Mouse (Mus musculus) ES-E14 (cell line): ENCODE results near the gene Rundc3a. TPM values are rescaled to one million over a fixed set of nuclear protein-coding genes. Genes with fewer than 3 reads are reported as not detected.

Experiments
- DNase-seq: peaks from one replicate; pipeline ENCODE4 v3.0.0-alpha.2; 2013; ENCODE audit warnings: low read depth, low spot score
- H3K27ac ChIP-seq: 2 replicates; pipeline ENCODE4 v1.5.1; 2012; ENCODE audit warnings: low read depth, mild to moderate bottlenecking, low read length, moderate library complexity, mixed read lengths; ENCODE audit not compliant: poor library complexity, insufficient read depth, severe bottlenecking
- H3K36me3 ChIP-seq: 2 replicates; pipeline ENCODE4 v1.6.1; 2012; ENCODE audit warnings: mild to moderate bottlenecking, low read length, moderate library complexity, mixed read lengths; ENCODE audit not compliant: control insufficient read depth, poor library complexity, insufficient read depth, severe bottlenecking
- H3K4me1 ChIP-seq, 2 experiments: fragments of 150-350 bp in 1 of 2; sonication (generic) in 1 of 2; 2 replicates each; pipeline ENCODE4 v1.6.1; 2012; ENCODE audit warnings: low read length in 2 of 2, mild to moderate bottlenecking in 1 of 2, mixed read lengths in 1 of 2; ENCODE audit not compliant: control insufficient read depth in 2 of 2, insufficient read depth in 2 of 2, poor library complexity in 1 of 2
- H3K4me3 ChIP-seq, 2 experiments: fragments of 150-350 bp in 1 of 2; sonication (generic) in 1 of 2; 2 replicates each; pipeline ENCODE4 v1.5.1; 2012; ENCODE audit warnings: low read length in 2 of 2, low read depth in 1 of 2, mild to moderate bottlenecking in 1 of 2, mixed read lengths in 1 of 2; ENCODE audit not compliant: insufficient read depth in 1 of 2, poor library complexity in 1 of 2, severe bottlenecking in 1 of 2
- H3K9ac ChIP-seq: 2 replicates; pipeline ENCODE4 v1.6.1; 2012; ENCODE audit warnings: low read depth, mild to moderate bottlenecking, low read length, mixed read lengths; ENCODE audit not compliant: poor library complexity, insufficient read depth, severe bottlenecking
- H3K9me3 ChIP-seq: fragments of 150-350 bp; sonication (generic); 2 replicates; pipeline ENCODE4 v1.6.1; 2012; ENCODE audit warnings: low read depth, mild to moderate bottlenecking, low read length; ENCODE audit not compliant: control insufficient read depth, insufficient read depth
- CHD2 ChIP-seq: IDR thresholded peaks from 2 replicates; pipeline ENCODE4 v1.6.1; 2014; ENCODE audit warnings: mild to moderate bottlenecking, low read depth, low read length, inconsistent platforms
- HCFC1 ChIP-seq: IDR thresholded peaks from 2 replicates; pipeline ENCODE4 v1.6.1; 2012; ENCODE audit warnings: low read length, inconsistent platforms, borderline replicate concordance; ENCODE audit not compliant: insufficient read depth
- MAFK ChIP-seq: IDR thresholded peaks from 2 replicates; pipeline ENCODE4 v1.6.1; 2014; ENCODE audit warnings: mild to moderate bottlenecking, low read depth, low read length, inconsistent platforms; ENCODE audit not compliant: insufficient read depth
- ZC3H11A ChIP-seq: IDR thresholded peaks from 2 replicates; pipeline ENCODE4 v1.6.1; 2012; ENCODE audit warnings: low read depth, mild to moderate bottlenecking, inconsistent platforms, low read length, borderline replicate concordance
- ZNF384 ChIP-seq: IDR thresholded peaks from 2 replicates; pipeline ENCODE4 v1.6.1; 2012; ENCODE audit warnings: low read depth, low read length, inconsistent platforms
- in situ Hi-C, 2 experiments: fragments of 600-800 bp; cut with MboI; formaldehyde crosslinking; loops; one replicate each; pipeline ENCODE4 v1.15.1; 2025; ENCODE audit warnings: low sequenced_read_pairs in 2 of 2, inconsistent platforms in 1 of 2; ENCODE audit not compliant: unreplicated experiment in 2 of 2
- total RNA-seq: library from RNA; depleted of rRNA; stranded (reverse); fragments of 300-350 nt; gene quantifications from 2 replicates; pipeline ENCODE4 v1.2.3, GENCODE M21; 2012

Rundc3a gene
- total RNA-seq, 1 experiment, result 6.7 TPM

- Histone ChIP-seq H3K4me1 (peaks cover 9 to 29% of the 10 kb centered on the region in 2 experiments; a peak in 3 of 4 replicates), H3K27ac (peak overlapping the region; percentile 62), H3K9ac (peak overlapping the region; percentile 52), H3K36me3 (no peaks in the 10 kb centered on the region), H3K4me3 (peak overlapping the region; percentile 11 to 40; a peak in 3 of 4 replicates), H3K9me3 (no peaks in the 10 kb centered on the region)
- TF ChIP-seq ZNF384 (no peak), CHD2 (no peak), HCFC1 (no peak), MAFK (0 out of 2 replicates have a peak, but pooled peaks have one; percentile 8), ZC3H11A (no peak)
- no peak for DNase-seq
- in situ Hi-C loops, result no loop called here
Observed at GRCm38 (mm10) chr11:102375196-102376173, 17.7 kb upstream of the Rundc3a start.

GRCm38 (mm10) chr11:102376196-102376835 lies 16.9 kb upstream of the Rundc3a start:
- H3K9ac ChIP-seq, result peak overlapping the region; percentile 25; the same call in 1 of the 2 replicates
- H3K27ac ChIP-seq, result peak overlapping the region; percentile 62
- in situ Hi-C loops, result no loop called here
- H3K9me3 ChIP-seq, result no peaks in the 10 kb centered on the region
- peaks cover 9 to 29% of the 10 kb centered on the region in 2 experiments; a peak in 3 of 4 replicates for H3K4me1 ChIP-seq
- TF ChIP-seq ZNF384 (no peak), HCFC1 (no peak), ZC3H11A (no peak), MAFK (no peak), CHD2 (no peak)
- no peaks in the 10 kb centered on the region for H3K36me3 ChIP-seq
- DNase-seq, result no peak
- H3K4me3 ChIP-seq, result peak overlapping the region in 1 of 2 experiments; percentile 40; a peak in 3 of 4 replicates

- peaks cover 9 to 29% of the 10 kb centered on the region in 2 experiments; a peak in 3 of 4 replicates for H3K4me1 ChIP-seq
- H3K27ac ChIP-seq, result no peak overlapping the region
- TF ChIP-seq HCFC1, result no peak
- peak; percentile 48; the same call in 1 of the 2 replicates for TF ChIP-seq ZNF384
- TF ChIP-seq CHD2, result 0 out of 2 replicates have a peak, but pooled peaks have one; percentile 68
- TF ChIP-seq ZC3H11A, result no peak
- TF ChIP-seq MAFK, result no peak
- in situ Hi-C loops, result no loop called here
- H3K36me3 ChIP-seq, result no peaks in the 10 kb centered on the region
- peak overlapping the region; percentile 57; the same call in 1 of the 2 replicates for H3K9ac ChIP-seq
- H3K4me3 ChIP-seq, result peak overlapping the region; percentile 48 to 49
- no peaks in the 10 kb centered on the region for H3K9me3 ChIP-seq
- no peak for DNase-seq
Observed at GRCm38 (mm10) chr11:102377186-102377585, 16.0 kb upstream of the Rundc3a start.

GRCm38 (mm10) chr11:102380091-102380490 lies 13.1 kb upstream of the Rundc3a start:
- H3K27ac ChIP-seq, result no peak overlapping the region
- H3K36me3 ChIP-seq, result no peaks in the 10 kb centered on the region
- no peak for DNase-seq
- TF ChIP-seq ZC3H11A (no peak), ZNF384 (no peak), MAFK (no peak), CHD2 (no peak), HCFC1 (no peak)
- in situ Hi-C loops, result no loop called here
- no peak overlapping the region for H3K4me3 ChIP-seq
- no peak overlapping the region for H3K9ac ChIP-seq
- H3K4me1 ChIP-seq, result peaks cover 0 to 9% of the 10 kb centered on the region in 2 experiments; a peak in 2 of 4 replicates
- H3K9me3 ChIP-seq, result no peaks in the 10 kb centered on the region
